Mouse (Mus musculus): ENCODE results near the gene Spred2. TPM values are rescaled to one million over a fixed set of nuclear protein-coding genes. Genes with fewer than 3 reads are reported as not detected.

Spred2 gene
- polyA plus RNA-seq, 2 experiments, result 8.5 to 25.4 TPM

DNA sequence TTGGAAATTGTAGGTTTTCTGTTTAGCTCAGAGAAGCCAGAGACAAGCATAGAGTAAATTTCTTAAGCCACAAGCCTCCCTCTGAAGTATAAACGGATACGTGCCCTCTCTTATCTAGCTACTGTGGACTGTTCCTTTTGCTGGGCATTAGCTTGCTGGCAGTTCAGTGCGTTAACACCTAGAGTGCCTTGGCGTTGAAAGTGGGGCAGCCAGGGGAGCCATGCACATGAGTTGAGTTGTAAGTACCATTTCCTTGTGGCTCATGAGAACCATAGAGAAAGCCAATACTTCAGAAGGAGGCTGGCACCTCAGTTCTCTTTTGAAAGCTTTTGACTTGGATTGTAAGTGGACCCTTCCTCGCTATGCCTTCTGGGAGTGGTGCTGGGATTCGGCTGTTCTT, 58.6 kb downstream of the Spred2 start:
- no peak for ATAC-seq (ENCODE audit: low FRiP score, low read depth)
- Histone ChIP-seq H3K9ac (ENCODE audit: low read depth, low read length, severe bottlenecking) (no peak overlapping the region), H3K36me3 (ENCODE audit: control insufficient read depth, insufficient read depth, low read length) (no peaks in the 10 kb centered on the region), H3K27me3 (ENCODE audit: control insufficient read depth, insufficient read depth, low read length) (no peaks in the 10 kb centered on the region), H3K27ac (replicated peaks; ENCODE audit: low read depth, low read length) (no peak overlapping the region), H3K4me2 (replicated peaks; ENCODE audit: low read depth, low read length, severe bottlenecking) (no peak overlapping the region), H3K4me3 (replicated peaks; ENCODE audit: low read length) (no peak overlapping the region), H3K9me3 (ENCODE audit: control insufficient read depth, low read length) (no peaks in the 10 kb centered on the region), H3K4me1 (ENCODE audit: control insufficient read depth, insufficient read depth, low read length) (peaks cover 53% of the 10 kb centered on the region)
- no peak for DNase-seq (ENCODE audit: low spot score)
- TF ChIP-seq POLR2A (IDR thresholded peaks at IDR 0.05; ENCODE audit: borderline replicate concordance, extremely low read depth, insufficient read depth, insufficient read length), result no peak
- 71% methylated on average over 6 of the region's 6 CpGs for WGBS

DNA sequence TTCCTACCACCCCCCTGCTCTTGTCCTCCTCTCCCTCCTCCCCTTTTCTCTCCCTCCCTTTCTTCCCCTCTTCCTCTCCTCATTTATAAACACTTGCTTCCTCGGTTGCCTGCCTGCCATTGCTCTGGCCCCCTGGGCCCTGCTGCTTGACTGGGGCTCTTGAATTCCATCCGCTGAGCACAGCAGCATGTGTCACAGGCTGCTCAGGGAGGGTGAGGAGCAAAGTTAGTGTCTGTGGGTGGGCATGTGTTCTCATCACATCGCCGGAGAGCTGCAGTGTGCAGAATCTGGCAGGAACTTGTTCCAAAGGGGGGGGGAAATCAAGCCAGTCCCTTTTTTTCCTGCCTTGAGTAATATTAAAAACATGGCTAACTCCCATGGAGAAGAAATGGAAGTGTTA, 59.1 kb downstream of the Spred2 start:
- Histone ChIP-seq H3K4me2 (replicated peaks; ENCODE audit: low read depth, low read length, severe bottlenecking) (no peak overlapping the region), H3K4me1 (ENCODE audit: control insufficient read depth, insufficient read depth, low read length) (peaks cover 53% of the 10 kb centered on the region), H3K36me3 (ENCODE audit: control insufficient read depth, insufficient read depth, low read length) (no peaks in the 10 kb centered on the region), H3K27me3 (ENCODE audit: control insufficient read depth, insufficient read depth, low read length) (no peaks in the 10 kb centered on the region), H3K9ac (ENCODE audit: low read depth, low read length, severe bottlenecking) (no peak overlapping the region), H3K9me3 (ENCODE audit: control insufficient read depth, low read length) (no peaks in the 10 kb centered on the region), H3K4me3 (replicated peaks; ENCODE audit: low read length) (no peak overlapping the region), H3K27ac (replicated peaks; ENCODE audit: low read depth, low read length) (no peak overlapping the region)
- 40% methylated on average over 4 of the region's 4 CpGs for WGBS
- no peak for TF ChIP-seq POLR2A (IDR thresholded peaks at IDR 0.05; ENCODE audit: borderline replicate concordance, extremely low read depth, insufficient read depth, insufficient read length)
- no peak for ATAC-seq (ENCODE audit: low FRiP score, low read depth)
- no peak for DNase-seq (ENCODE audit: low spot score)

DNA sequence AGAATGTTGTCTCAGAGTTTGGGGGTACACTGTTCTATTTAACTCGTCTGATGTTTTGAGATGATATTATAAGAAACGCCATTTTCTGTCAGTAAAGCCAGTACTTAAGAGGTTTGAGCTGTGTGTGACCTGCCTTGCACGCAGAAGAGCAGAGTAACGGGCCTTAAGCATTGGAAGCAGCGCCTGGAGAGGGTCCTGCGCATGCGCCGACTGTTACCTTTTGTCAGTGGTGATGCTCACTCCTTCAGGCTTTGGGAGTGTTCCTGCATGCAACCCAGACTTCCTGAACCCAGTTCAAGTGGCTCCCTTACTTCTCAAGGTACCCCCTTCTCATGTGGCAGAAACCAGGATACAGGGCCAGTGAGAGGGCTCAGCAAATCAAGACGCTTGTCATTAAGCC, 59.9 kb downstream of the Spred2 start:
- Histone ChIP-seq H3K27me3 (ENCODE audit: control insufficient read depth, insufficient read depth, low read length) (no peaks in the 10 kb centered on the region), H3K4me2 (replicated peaks; ENCODE audit: low read depth, low read length, severe bottlenecking) (no peak overlapping the region), H3K9me3 (ENCODE audit: control insufficient read depth, low read length) (no peaks in the 10 kb centered on the region), H3K4me1 (ENCODE audit: control insufficient read depth, insufficient read depth, low read length) (peaks cover 55% of the 10 kb centered on the region), H3K27ac (replicated peaks; ENCODE audit: low read depth, low read length) (no peak overlapping the region), H3K36me3 (ENCODE audit: control insufficient read depth, insufficient read depth, low read length) (no peaks in the 10 kb centered on the region), H3K9ac (ENCODE audit: low read depth, low read length, severe bottlenecking) (no peak overlapping the region), H3K4me3 (replicated peaks; ENCODE audit: low read length) (no peak overlapping the region)
- ATAC-seq (ENCODE audit: low FRiP score, low read depth) (no peak), DNase-seq (ENCODE audit: low spot score) (no peak)
- no peak for TF ChIP-seq POLR2A (IDR thresholded peaks at IDR 0.05; ENCODE audit: borderline replicate concordance, extremely low read depth, insufficient read depth, insufficient read length)
- WGBS, result 77% methylated on average over 9 of the region's 9 CpGs

DNA sequence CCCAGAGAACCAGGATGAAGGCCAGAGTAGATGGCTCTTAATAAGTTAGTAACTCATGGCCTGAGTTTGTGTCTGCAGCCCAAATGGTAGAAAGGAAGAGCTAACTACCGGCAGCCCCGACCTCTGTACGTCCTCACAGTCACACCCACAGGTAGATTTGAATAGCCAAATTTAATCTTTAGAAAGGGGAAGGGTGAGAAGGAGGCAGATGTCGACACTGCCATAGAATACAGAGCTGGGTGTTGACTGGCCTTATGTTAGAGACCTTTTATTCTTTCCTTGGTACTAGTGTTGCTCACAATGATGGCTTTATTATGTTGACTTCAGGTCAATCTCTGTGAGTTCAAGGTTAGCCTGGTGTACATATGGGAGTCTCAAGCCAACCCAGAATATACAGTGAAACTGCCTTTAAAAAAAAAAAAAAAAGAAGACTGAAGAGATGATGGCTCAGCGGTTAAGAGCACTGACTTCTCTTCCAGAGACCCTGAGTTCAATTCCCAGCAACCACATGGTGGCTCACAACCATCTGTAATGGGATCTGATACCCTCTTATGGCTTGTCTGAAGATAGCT, 61.2 kb downstream of the Spred2 start:
- no peaks in the 10 kb centered on the region for H3K36me3 ChIP-seq (ENCODE audit: control insufficient read depth, insufficient read depth, low read length)
- H3K9ac ChIP-seq (ENCODE audit: low read depth, low read length, severe bottlenecking), result no peak overlapping the region
- no peaks in the 10 kb centered on the region for H3K9me3 ChIP-seq (ENCODE audit: control insufficient read depth, low read length)
- 58% methylated on average over 5 of the region's 5 CpGs for WGBS
- H3K4me1 ChIP-seq (ENCODE audit: control insufficient read depth, insufficient read depth, low read length), result peaks cover 54% of the 10 kb centered on the region
- ATAC-seq (ENCODE audit: low FRiP score, low read depth), result no peak
- no peak overlapping the region for H3K4me2 ChIP-seq (replicated peaks; ENCODE audit: low read depth, low read length, severe bottlenecking)
- no peak for TF ChIP-seq POLR2A (IDR thresholded peaks at IDR 0.05; ENCODE audit: borderline replicate concordance, extremely low read depth, insufficient read depth, insufficient read length)
- no peak overlapping the region for H3K4me3 ChIP-seq (replicated peaks; ENCODE audit: low read length)
- H3K27ac ChIP-seq (replicated peaks; ENCODE audit: low read depth, low read length), result no peak overlapping the region
- no peak for DNase-seq (ENCODE audit: low spot score)
- H3K27me3 ChIP-seq (ENCODE audit: control insufficient read depth, insufficient read depth, low read length), result no peaks in the 10 kb centered on the region

DNA sequence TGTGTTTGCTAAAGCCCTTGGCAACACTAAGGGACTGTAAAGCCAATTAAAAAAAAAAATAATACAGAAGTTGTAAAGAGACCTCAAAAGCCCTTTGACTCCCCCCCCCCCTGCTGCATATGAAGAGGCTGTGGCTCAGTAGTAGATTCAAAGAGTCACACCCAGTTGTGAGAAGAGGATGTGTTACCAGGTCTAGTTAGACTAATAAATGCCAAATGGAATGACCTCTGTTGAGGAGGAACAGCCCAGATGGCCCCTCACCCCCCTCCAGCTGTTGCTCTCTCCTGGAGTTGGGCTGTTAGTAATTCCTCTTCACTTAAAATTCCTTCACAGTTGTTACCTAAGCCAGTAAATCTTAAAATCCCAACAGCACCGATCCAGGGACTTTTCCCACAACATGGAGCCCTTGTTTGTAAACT, 62.3 kb downstream of the Spred2 start:
- H3K4me3 ChIP-seq (replicated peaks; ENCODE audit: low read length), result no peak overlapping the region
- peaks cover 59% of the 10 kb centered on the region for H3K4me1 ChIP-seq (ENCODE audit: control insufficient read depth, insufficient read depth, low read length)
- peak overlapping the region; percentile 37; the same call in 1 of the 2 replicates for H3K4me2 ChIP-seq (replicated peaks; ENCODE audit: low read depth, low read length, severe bottlenecking)
- 0% methylated on average over 1 of the region's 1 CpGs for WGBS
- DNase-seq (ENCODE audit: low spot score), result peak; percentile 65
- H3K27me3 ChIP-seq (ENCODE audit: control insufficient read depth, insufficient read depth, low read length), result no peaks in the 10 kb centered on the region
- H3K36me3 ChIP-seq (ENCODE audit: control insufficient read depth, insufficient read depth, low read length), result no peaks in the 10 kb centered on the region
- TF ChIP-seq POLR2A (IDR thresholded peaks at IDR 0.05; ENCODE audit: borderline replicate concordance, extremely low read depth, insufficient read depth, insufficient read length), result no peak
- H3K27ac ChIP-seq (replicated peaks; ENCODE audit: low read depth, low read length), result peak overlapping the region; percentile 62; the same call in 1 of the 2 replicates
- no peaks in the 10 kb centered on the region for H3K9me3 ChIP-seq (ENCODE audit: control insufficient read depth, low read length)
- peak; percentile 78 for ATAC-seq (ENCODE audit: low FRiP score, low read depth)
- H3K9ac ChIP-seq (ENCODE audit: low read depth, low read length, severe bottlenecking), result no peak overlapping the region

Data from limb, embryonic 14.5 days (tissue).